Mouse (Mus musculus) kidney, adult 2 months (tissue): ENCODE data around the gene BC030499. TPM values are rescaled to one million over a fixed set of nuclear protein-coding genes. Genes with fewer than 3 reads are reported as not detected.

Experiments used
- DNase-seq: peaks from one replicate; pipeline ENCODE4 v3.0.0; 2021
- H3K27ac ChIP-seq: fragments of 200-500 bp; 2 replicates; pipeline ENCODE4 v1.5.1; 2012; ENCODE audit warnings: low read depth, low read length, control low read depth, inconsistent platforms; ENCODE audit not compliant: insufficient read depth
- H3K27me3 ChIP-seq: fragments of 200-500 bp; replicated peaks from 2 replicates; pipeline ENCODE4 v1.6.1; 2012; ENCODE audit warnings: mild to moderate bottlenecking, moderate library complexity, low read length, inconsistent platforms; ENCODE audit not compliant: control insufficient read depth, insufficient read depth
- H3K36me3 ChIP-seq: fragments of 200-500 bp; 2 replicates; pipeline ENCODE4 v1.6.1; 2012; ENCODE audit warnings: mild to moderate bottlenecking, moderate library complexity, low read length, inconsistent platforms; ENCODE audit not compliant: control insufficient read depth, insufficient read depth
- H3K4me1 ChIP-seq: fragments of 200-500 bp; 2 replicates; pipeline ENCODE4 v1.6.1; 2011; ENCODE audit warnings: low read length; ENCODE audit not compliant: control insufficient read depth, insufficient read depth
- H3K4me3 ChIP-seq: fragments of 200-500 bp; 2 replicates; pipeline ENCODE4 v1.5.1; 2011; ENCODE audit warnings: mild to moderate bottlenecking, low read depth, low read length, control low read depth; ENCODE audit not compliant: insufficient read depth
- CTCF ChIP-seq: fragments of 200-500 bp; conservative IDR thresholded peaks from 2 replicates; pipeline ENCODE4 v1.5.1; 2011; ENCODE audit warnings: low read depth, mild to moderate bottlenecking, control low read depth, low read length, moderate library complexity, mixed read lengths; ENCODE audit not compliant: insufficient read depth, insufficient read length
- POLR2A ChIP-seq: fragments of 200-500 bp; IDR thresholded peaks from one replicate; pipeline ENCODE4 v1.6.1; 2011; ENCODE audit warnings: low read depth, low read length, control low read depth
- WGBS: fragments of 180-500 bp; shearing (Covaris S2); methylation state at CpG from one replicate; pipeline ENCODE4 v1.1.7; 2018; 5-methylcytosine and 5-hydroxymethylcytosine counted together
- polyA plus RNA-seq: library from polyadenylated mRNA; depleted of rRNA; stranded (reverse); fragments of >200 nt; gene quantifications from 2 replicates; pipeline ENCODE4 v1.2.3, GENCODE M21; 2012; rRNA removed

BC030499 gene
- polyA plus RNA-seq, 1 experiment = 0.19 TPM

DNA sequence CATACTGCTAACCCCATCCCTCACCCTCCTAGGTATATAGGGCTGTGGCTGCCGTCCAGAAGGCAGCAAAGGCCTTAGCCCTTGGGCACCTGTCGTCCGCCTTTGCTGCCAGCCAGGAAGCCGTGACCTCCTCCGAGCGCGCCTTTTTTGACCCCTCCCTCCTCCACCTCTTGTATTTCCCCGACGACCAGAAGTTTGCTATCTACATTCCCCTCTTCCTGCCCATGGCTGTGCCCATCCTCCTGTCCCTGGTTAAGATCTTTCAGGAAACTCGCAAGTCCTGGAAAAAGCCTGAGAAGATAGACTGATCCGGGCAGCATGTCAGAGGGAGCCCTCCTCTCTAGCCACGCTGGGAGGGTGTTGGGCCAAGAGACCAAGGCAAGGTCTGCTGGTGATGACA is 51.1 kb downstream of the BC030499 start:
- Histone ChIP-seq H3K27me3 (no peaks in the 10 kb centered on the region), H3K4me3 (no peak overlapping the region), H3K27ac (no peak overlapping the region), H3K4me1 (no peaks in the 10 kb centered on the region; the same call in 1 of the 2 replicates), H3K36me3 (no peaks in the 10 kb centered on the region)
- TF ChIP-seq POLR2A (no peak), CTCF (no peak)
- WGBS = 73% methylated on average over 12 of the region's 12 CpGs
- no peak for DNase-seq

DNA sequence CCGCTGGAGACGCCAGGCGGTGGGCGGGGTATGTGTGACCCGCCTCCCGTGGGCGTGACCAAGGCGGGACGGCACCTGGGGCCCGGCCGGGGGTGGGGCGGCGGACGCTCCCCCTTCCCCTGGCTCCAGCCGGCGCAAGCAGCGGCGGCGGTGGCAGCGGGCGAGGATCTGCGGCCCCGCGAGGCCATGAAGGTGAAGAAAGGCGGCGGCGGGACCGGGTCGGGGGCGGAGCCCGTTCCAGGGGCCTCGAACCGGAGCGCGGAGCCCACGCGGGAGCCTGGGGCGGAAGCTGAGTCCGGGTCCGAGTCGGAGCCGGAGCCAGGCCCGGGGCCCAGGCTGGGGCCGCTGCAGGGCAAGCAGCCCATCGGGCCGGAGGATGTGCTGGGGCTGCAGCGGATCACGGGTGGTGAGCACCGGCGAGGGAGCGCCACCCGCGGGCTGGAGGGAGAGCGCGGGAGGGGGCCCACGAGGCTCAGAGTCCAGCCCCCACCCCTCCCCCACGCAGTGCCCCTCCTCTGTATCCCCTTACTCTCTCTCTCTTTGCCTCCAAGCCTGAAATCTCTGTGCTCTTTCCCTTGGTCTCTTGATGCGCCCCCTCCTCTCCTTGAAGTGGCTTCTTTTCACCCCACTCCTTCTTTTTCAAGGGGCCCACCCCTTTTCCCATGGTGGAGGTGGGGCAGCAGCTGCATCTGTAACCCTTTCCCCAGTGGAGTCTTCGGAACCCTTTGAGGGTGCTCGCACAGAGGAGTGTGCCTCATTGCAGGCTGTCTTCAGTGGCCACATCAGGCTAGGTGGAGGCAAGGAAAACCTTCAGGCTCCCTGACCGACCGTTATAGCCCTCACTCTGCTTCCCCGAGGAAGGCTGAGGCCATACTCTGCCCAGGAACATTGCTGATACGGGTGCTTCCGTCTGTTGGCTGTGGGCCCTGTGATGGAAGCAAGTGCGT is 53.0 kb downstream of the BC030499 start, which contains the start of gene Unc119:
Gene Unc119 (plus strand): TSS at position 102 of the 947 bp plus-strand sequence.
- 3% methylated on average over 62 of the region's 66 CpGs for WGBS
- peak; percentile 78 for DNase-seq
- Histone ChIP-seq H3K27ac (no peak within 1 kb of the TSS), H3K27me3 (no peaks in the 10 kb centered on the region), H3K36me3 (no peaks in the 10 kb centered on the region), H3K4me3 (peak within 1 kb of the TSS; percentile 55), H3K4me1 (no peaks in the 10 kb centered on the region; the same call in 1 of the 2 replicates)
- TF ChIP-seq POLR2A (no peak), CTCF (no peak)

DNA sequence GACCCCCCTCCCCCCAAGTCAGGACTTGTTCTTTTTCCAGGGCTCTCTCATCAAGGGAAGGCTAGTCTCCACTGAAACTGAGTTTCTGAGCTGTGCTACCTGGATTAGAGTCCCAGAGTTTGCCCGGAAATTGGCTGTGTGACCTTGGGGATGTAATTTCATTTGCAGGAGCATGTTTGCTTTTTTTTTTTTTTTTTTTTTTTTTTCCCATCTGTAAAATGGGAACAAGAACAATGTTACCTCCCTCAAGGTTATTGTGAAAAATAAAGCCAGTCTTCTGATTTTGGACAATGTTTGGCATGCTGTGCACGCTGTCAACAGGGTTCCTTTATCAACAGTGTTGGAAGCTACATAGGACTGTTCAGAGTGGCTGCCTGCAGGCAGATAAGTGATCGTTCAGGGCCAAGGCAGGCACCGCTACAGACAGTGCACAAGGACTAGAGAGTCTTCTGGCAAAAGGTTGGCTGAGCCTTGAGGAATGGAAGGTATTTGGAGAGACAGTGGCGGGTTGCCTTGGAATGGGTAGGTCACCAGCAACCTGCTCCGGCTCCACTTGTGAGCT is 53.8 kb downstream of the BC030499 start:
- Histone ChIP-seq H3K4me3 (no peak overlapping the region), H3K36me3 (no peaks in the 10 kb centered on the region), H3K4me1 (no peaks in the 10 kb centered on the region; the same call in 1 of the 2 replicates), H3K27me3 (no peaks in the 10 kb centered on the region), H3K27ac (no peak overlapping the region)
- WGBS = 71% methylated on average over 6 of the region's 6 CpGs
- TF ChIP-seq POLR2A (no peak), CTCF (no peak)
- no peak for DNase-seq

DNA sequence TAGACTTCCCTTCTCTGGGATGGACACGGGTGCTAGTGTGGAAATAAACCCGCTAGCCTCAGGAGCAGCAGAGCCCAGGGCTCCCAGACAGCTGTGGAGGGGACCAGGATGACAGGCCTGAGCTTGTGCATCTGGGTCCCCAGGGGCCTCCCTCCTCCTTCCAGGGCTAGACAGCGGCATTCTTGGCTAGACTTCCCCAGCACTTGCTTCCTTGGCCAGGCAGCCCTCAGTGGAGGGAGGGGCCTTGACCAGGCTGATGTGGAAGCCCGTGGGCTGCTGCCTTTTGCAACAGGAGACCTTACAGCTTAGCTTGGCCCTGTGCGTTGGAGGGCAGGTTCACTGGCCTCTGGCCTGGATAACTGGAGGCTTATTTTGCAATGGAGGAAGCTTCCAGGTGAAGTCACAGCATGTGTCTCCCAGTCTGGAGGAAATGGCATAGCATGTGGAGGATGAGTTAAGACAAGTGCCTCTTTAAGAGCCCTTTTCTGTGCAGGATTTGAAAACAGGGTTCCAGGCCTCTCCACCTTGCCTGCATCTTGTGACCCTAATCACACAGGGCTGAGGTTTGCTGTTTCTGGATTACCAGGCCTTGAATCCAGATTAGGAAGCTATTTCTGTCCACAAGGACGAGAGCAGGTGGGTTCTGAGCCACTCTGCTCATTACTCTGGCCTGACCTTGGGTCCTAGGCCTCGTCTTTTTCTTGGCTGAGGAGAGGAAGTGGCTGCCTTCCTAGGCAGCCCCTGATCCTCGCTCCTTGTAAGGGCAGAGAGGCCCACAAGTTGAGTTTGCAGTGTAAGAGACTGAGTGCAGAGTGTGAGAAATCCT is 54.5 kb downstream of the BC030499 start:
- H3K27ac ChIP-seq = no peak overlapping the region
- H3K27me3 ChIP-seq = no peaks in the 10 kb centered on the region
- peak; percentile 62 for DNase-seq
- H3K4me3 ChIP-seq = no peak overlapping the region
- TF ChIP-seq POLR2A (no peak), CTCF (no peak)
- H3K36me3 ChIP-seq = no peaks in the 10 kb centered on the region
- no peaks in the 10 kb centered on the region; the same call in 1 of the 2 replicates for H3K4me1 ChIP-seq
- 63% methylated on average over 8 of the region's 8 CpGs for WGBS

DNA sequence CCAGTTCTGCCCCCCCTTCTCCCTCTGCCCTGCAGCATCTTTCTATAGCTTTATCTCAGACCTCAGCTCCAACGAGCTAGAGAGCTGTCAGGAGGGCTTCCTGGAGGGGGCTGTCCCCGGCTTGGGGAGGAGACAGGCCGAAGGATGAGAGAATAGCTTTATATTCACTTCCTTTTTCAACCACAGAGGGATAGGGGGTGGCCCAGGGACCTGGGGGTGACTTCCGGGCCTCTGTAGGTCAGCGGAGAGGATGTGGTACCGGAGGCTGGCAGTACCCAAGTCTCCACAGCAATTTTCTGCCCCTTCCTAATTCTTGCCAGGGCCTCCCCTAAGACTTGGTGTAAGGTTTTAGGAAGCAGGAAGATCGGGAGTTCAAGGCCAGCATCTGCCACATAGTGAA is 55.2 kb downstream of the BC030499 start:
- Histone ChIP-seq H3K36me3 (no peaks in the 10 kb centered on the region), H3K4me1 (no peaks in the 10 kb centered on the region; the same call in 1 of the 2 replicates), H3K27me3 (no peaks in the 10 kb centered on the region), H3K27ac (no peak overlapping the region), H3K4me3 (no peak overlapping the region)
- DNase-seq = no peak
- WGBS = 71% methylated on average over 7 of the region's 7 CpGs
- TF ChIP-seq POLR2A = no peak
- TF ChIP-seq CTCF = no peak

Other genes starting within 250 kb of the BC030499 start
- 39.1 and 41.6 TPM in 2 replicates for gene Eral1, start 210.5 kb upstream of the BC030499 start, polyA plus RNA-seq
- gene Fam222b, start 196.2 kb upstream of the BC030499 start, polyA plus RNA-seq = 13.4 and 14.7 TPM in 2 replicates
- 108 and 126 TPM in 2 replicates for gene Traf4, start 125.3 kb upstream of the BC030499 start, polyA plus RNA-seq
- 18.3 and 24.6 TPM in 2 replicates for gene Nek8, start 114.2 kb upstream of the BC030499 start, polyA plus RNA-seq
- gene Tlcd1, start 114.1 kb upstream of the BC030499 start, polyA plus RNA-seq = 78.2 and 144 TPM in 2 replicates
- gene Rpl23a, start 107.3 kb upstream of the BC030499 start, polyA plus RNA-seq = 153 and 278 TPM in 2 replicates
- 78.1 and 92.4 TPM in 2 replicates for gene Rab34, start 102.4 kb upstream of the BC030499 start, polyA plus RNA-seq
- 1.2 and 1.8 TPM in 2 replicates for gene Proca1, start 97.4 kb upstream of the BC030499 start, polyA plus RNA-seq
- gene Sdf2, start 45.1 kb upstream of the BC030499 start, polyA plus RNA-seq = 127 and 129 TPM in 2 replicates
- 17.8 and 20.7 TPM in 2 replicates for gene Supt6, start 44.9 kb upstream of the BC030499 start, polyA plus RNA-seq
- 103 and 122 TPM in 2 replicates for gene 2610507B11Rik, start 29.1 kb upstream of the BC030499 start, polyA plus RNA-seq
- gene Spag5, start 10.7 kb downstream of the BC030499 start, polyA plus RNA-seq = 13.2 and 15.0 TPM in 2 replicates
- gene Aldoc, start 32.1 kb downstream of the BC030499 start, polyA plus RNA-seq = 36.2 and 43.5 TPM in 2 replicates
- 69.1 and 79.1 TPM in 2 replicates for gene Pigs, start 37.6 kb downstream of the BC030499 start, polyA plus RNA-seq
- 20.3 and 20.8 TPM in 2 replicates for gene Unc119, start 52.6 kb downstream of the BC030499 start, polyA plus RNA-seq
- gene Foxn1, start 95.7 kb downstream of the BC030499 start, polyA plus RNA-seq = 0.03 and 0.05 TPM in 2 replicates
- 91.0 and 105 TPM in 2 replicates for gene Slc13a2, start 131.4 kb downstream of the BC030499 start, polyA plus RNA-seq
- 93.2 and 115 TPM in 2 replicates for gene Slc46a1, start 174.9 kb downstream of the BC030499 start, polyA plus RNA-seq
- 0.35 and 0.38 TPM in 2 replicates for gene Sarm1, start 206.9 kb downstream of the BC030499 start, polyA plus RNA-seq
- 3.3 and 3.6 TPM in 2 replicates for gene Vtn, start 208.2 kb downstream of the BC030499 start, polyA plus RNA-seq
- gene Sebox, start 212.6 kb downstream of the BC030499 start, polyA plus RNA-seq = not detected in 2 replicates
- 14.0 and 15.9 TPM in 2 replicates for gene Tmem199, start 221.3 kb downstream of the BC030499 start, polyA plus RNA-seq
- gene Poldip2, start 221.4 kb downstream of the BC030499 start, polyA plus RNA-seq = 115 and 118 TPM in 2 replicates
- gene Tnfaip1, start 245.5 kb downstream of the BC030499 start, polyA plus RNA-seq = 33.0 and 33.3 TPM in 2 replicates
- 57.2 and 61.6 TPM in 2 replicates for gene Ift20, start 245.5 kb downstream of the BC030499 start, polyA plus RNA-seq